Mouse (Mus musculus): ENCODE results near the gene Olfr147.

DNA sequence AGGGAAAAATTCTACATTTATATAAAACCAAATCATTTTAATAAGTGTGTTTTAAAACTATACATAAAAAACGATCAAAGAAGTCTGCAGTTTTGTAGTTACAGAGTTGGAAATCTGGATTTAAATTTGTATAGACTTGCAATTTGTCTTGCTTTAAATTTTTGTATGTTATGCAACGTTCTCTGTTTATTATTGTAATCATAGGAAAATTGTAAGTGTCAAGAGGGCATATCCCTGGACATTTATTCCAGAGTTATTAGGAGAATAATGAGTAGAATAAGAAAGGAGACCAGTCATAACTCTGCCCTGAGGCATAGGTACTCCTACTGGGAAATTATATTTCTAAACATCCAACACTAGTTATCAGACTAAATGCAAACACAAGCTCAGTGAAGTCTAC, 24.7 kb upstream of the Olfr147 start, which contains the start of gene Olfr251:
- TF ChIP-seq CTCF (IDR thresholded peaks at IDR 0.05; ENCODE audit: extremely low read depth, insufficient read depth, insufficient read length, insufficient replicate concordance) = no peak
- no peak for TF ChIP-seq POLR2A (IDR thresholded peaks at IDR 0.05; ENCODE audit: low read depth, low read length)

Measured in spleen, adult 2 months (tissue).